ENCODE assay signal across 17 mouse cellular contexts in the genomic region with DNA sequence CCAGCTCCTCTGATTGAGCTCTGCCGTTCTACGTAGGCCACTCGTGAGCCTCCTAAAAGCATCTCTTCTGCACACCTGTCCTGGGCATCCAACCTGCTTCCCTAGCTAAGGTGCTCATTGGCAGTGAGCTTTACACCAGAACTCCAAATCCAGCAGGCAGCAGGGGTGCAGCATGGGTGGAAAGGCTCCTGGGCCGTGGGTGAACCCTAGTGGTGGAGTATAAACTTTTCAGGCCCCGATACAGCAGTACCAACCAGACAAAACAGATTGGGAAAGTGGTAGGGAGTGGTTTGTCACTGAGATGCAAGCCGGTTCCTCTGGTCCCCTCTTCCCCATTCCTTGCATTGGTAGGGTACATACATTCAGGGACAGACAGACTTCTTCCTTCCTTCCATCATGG.
DNase-seq lines count a peak whose midpoint lies in the region; ATAC-seq and TF ChIP-seq lines count a peak whose summit lies in the region.
"Had no signal": no experiment of that assay in that cellular context is flagged by ENCODE, and none has a peak within 500 bp of the region (broad histone marks: within the 10 kb centered on the region; RNA-seq: fewer than 3 reads in every experiment).

No protein-coding gene starts in this region.

- H3K27ac ChIP-seq in hindbrain, embryonic 14.5 days = peak overlapping the region; percentile 54
- no peak overlapping the region for H3K27ac ChIP-seq in hindbrain, embryonic 10.5 days
- no peak overlapping the region for H3K27ac ChIP-seq in lung, embryonic 14.5 days (ENCODE audit: low read depth)
- H3K27ac ChIP-seq in forebrain, embryonic 16.5 days (ENCODE audit: low read length) = peak overlapping the region; percentile 82
- H3K27ac ChIP-seq in neural tube, embryonic 14.5 days (ENCODE audit: low read depth, low read length) = peak overlapping the region; percentile 48; the same call in 1 of the 2 replicates
- H3K27ac ChIP-seq in heart, embryonic 10.5 days = no peak overlapping the region
- H3K27ac ChIP-seq: heart, embryonic 13.5 days; limb, embryonic 15.5 days; lung, embryonic 15.5 days had no signal

- TF ChIP-seq CTCF in lung, embryonic 14.5 days (IDR thresholded peaks at IDR 0.05; ENCODE audit: low read depth) = peak; percentile 17; the same call in 1 of the 2 replicates

- no peaks in the 10 kb centered on the region for H3K27me3 ChIP-seq in hindbrain, embryonic 14.5 days (ENCODE audit: control insufficient read depth, insufficient read depth, low read length)
- H3K27me3 ChIP-seq in hindbrain, embryonic 10.5 days (ENCODE audit: insufficient read depth, poor library complexity, severe bottlenecking) = peaks cover 14% of the 10 kb centered on the region
- peaks cover 3% of the 10 kb centered on the region; the same call in 1 of the 2 replicates for H3K27me3 ChIP-seq in lung, embryonic 14.5 days (ENCODE audit: insufficient read depth, low read length)
- no peaks in the 10 kb centered on the region for H3K27me3 ChIP-seq in forebrain, embryonic 16.5 days (replicated peaks; ENCODE audit: control insufficient read depth, insufficient read depth, low read length)
- no peaks in the 10 kb centered on the region for H3K27me3 ChIP-seq in neural tube, embryonic 14.5 days (ENCODE audit: control insufficient read depth, insufficient read depth, low read length)
- peaks cover 40% of the 10 kb centered on the region for H3K27me3 ChIP-seq in heart, embryonic 10.5 days (ENCODE audit: insufficient read depth, poor library complexity, severe bottlenecking)

- DNase-seq in hindbrain, embryonic 14.5 days (ENCODE audit: low spot score) = no peak
- DNase-seq in hindbrain, embryonic 10.5 days (ENCODE audit: low spot score) = no peak
- DNase-seq in lung, embryonic 14.5 days = no peak
- DNase-seq in lung, postnatal 36 days = no peak
- DNase-seq in heart, embryonic 10.5 days (ENCODE audit: low spot score) = no peak
- DNase-seq: adrenal gland, postnatal 10 days; B cell, adult 2 months; gastrocnemius, postnatal 36 days; heart, postnatal 36 days; kidney, postnatal 14 days; spleen, adult 18-20 months had no signal

- H3K4me3 ChIP-seq in hindbrain, embryonic 14.5 days (replicated peaks; ENCODE audit: low read length) = no peak overlapping the region
- no peak overlapping the region for H3K4me3 ChIP-seq in hindbrain, embryonic 10.5 days
- H3K4me3 ChIP-seq in lung, embryonic 14.5 days (ENCODE audit: low read depth, low read length) = no peak overlapping the region
- no peak overlapping the region for H3K4me3 ChIP-seq in forebrain, embryonic 16.5 days (replicated peaks; ENCODE audit: low read length)
- no peak overlapping the region for H3K4me3 ChIP-seq in neural tube, embryonic 14.5 days (ENCODE audit: low read depth, low read length)
- H3K4me3 ChIP-seq in heart, embryonic 10.5 days = no peak overlapping the region
- H3K4me3 ChIP-seq: heart, embryonic 13.5 days; limb, embryonic 15.5 days; lung, embryonic 15.5 days had no signal

- 0 out of 2 replicates have a peak, but pooled peaks have one; percentile 3 for ATAC-seq in hindbrain, embryonic 14.5 days (ENCODE audit: low FRiP score)
- no peak for ATAC-seq in lung, embryonic 14.5 days (ENCODE audit: insufficient read depth)
- ATAC-seq in forebrain, embryonic 16.5 days = peak; percentile 26
- ATAC-seq in neural tube, embryonic 14.5 days (ENCODE audit: low read depth) = no peak
- ATAC-seq: intestine, embryonic 16.5 days had no signal

- 77% methylated on average over 6 of the region's 6 CpGs for WGBS in hindbrain, embryonic 14.5 days
- 77% methylated on average over 6 of the region's 6 CpGs for WGBS in hindbrain, embryonic 10.5 days
- 73% methylated on average over 6 of the region's 6 CpGs for WGBS in lung, embryonic 14.5 days
- 67% methylated on average over 6 of the region's 6 CpGs for WGBS in forebrain, embryonic 16.5 days
- 82% methylated on average over 6 of the region's 6 CpGs for WGBS in neural tube, embryonic 14.5 days
- 69% methylated on average over 6 of the region's 6 CpGs for WGBS in heart, embryonic 10.5 days

- H3K36me3 ChIP-seq in hindbrain, embryonic 14.5 days (replicated peaks; ENCODE audit: control insufficient read depth, insufficient read depth) = no peaks in the 10 kb centered on the region
- no peaks in the 10 kb centered on the region for H3K36me3 ChIP-seq in hindbrain, embryonic 10.5 days
- no peaks in the 10 kb centered on the region for H3K36me3 ChIP-seq in lung, embryonic 14.5 days (ENCODE audit: insufficient read depth)
- no peaks in the 10 kb centered on the region for H3K36me3 ChIP-seq in forebrain, embryonic 16.5 days (ENCODE audit: control insufficient read depth, insufficient read depth)
- H3K36me3 ChIP-seq in neural tube, embryonic 14.5 days (ENCODE audit: control insufficient read depth, insufficient read depth, low read length) = no peaks in the 10 kb centered on the region
- no peaks in the 10 kb centered on the region for H3K36me3 ChIP-seq in heart, embryonic 10.5 days
- H3K36me3 ChIP-seq: heart, embryonic 13.5 days; limb, embryonic 15.5 days; lung, embryonic 15.5 days had no signal

- H3K4me1 ChIP-seq in hindbrain, embryonic 14.5 days (replicated peaks; ENCODE audit: control insufficient read depth, insufficient read depth, low read length) = peaks cover 15% of the 10 kb centered on the region
- H3K4me1 ChIP-seq in hindbrain, embryonic 10.5 days (replicated peaks) = peaks cover 20% of the 10 kb centered on the region
- peaks cover 16% of the 10 kb centered on the region; the same call in 1 of the 2 replicates for H3K4me1 ChIP-seq in lung, embryonic 14.5 days (ENCODE audit: insufficient read depth)
- H3K4me1 ChIP-seq in forebrain, embryonic 16.5 days (replicated peaks; ENCODE audit: control insufficient read depth, insufficient read depth, low read length) = peaks cover 21% of the 10 kb centered on the region
- H3K4me1 ChIP-seq in neural tube, embryonic 14.5 days (ENCODE audit: control insufficient read depth, insufficient read depth, low read length) = peaks cover 16% of the 10 kb centered on the region; the same call in 1 of the 2 replicates
- H3K4me1 ChIP-seq in heart, embryonic 10.5 days = peaks cover 8% of the 10 kb centered on the region

- no peak overlapping the region for H3K4me2 ChIP-seq in hindbrain, embryonic 14.5 days (replicated peaks)
- H3K4me2 ChIP-seq in lung, embryonic 14.5 days = no peak overlapping the region
- H3K4me2 ChIP-seq in forebrain, embryonic 16.5 days (ENCODE audit: low read length) = no peak overlapping the region
- no peak overlapping the region for H3K4me2 ChIP-seq in neural tube, embryonic 14.5 days (ENCODE audit: low read depth, low read length)
- H3K4me2 ChIP-seq: heart, embryonic 13.5 days; limb, embryonic 15.5 days; lung, embryonic 15.5 days had no signal

- H3K9ac ChIP-seq in hindbrain, embryonic 14.5 days = no peak overlapping the region
- no peak overlapping the region for H3K9ac ChIP-seq in lung, embryonic 14.5 days
- H3K9ac ChIP-seq in forebrain, embryonic 16.5 days (replicated peaks; ENCODE audit: low read depth, low read length) = no peak overlapping the region
- no peak overlapping the region for H3K9ac ChIP-seq in neural tube, embryonic 14.5 days (replicated peaks; ENCODE audit: low read depth, low read length)
- H3K9ac ChIP-seq: heart, embryonic 13.5 days; limb, embryonic 15.5 days; lung, embryonic 15.5 days had no signal

- H3K9me3 ChIP-seq in hindbrain, embryonic 14.5 days (ENCODE audit: control insufficient read depth, low read length) = no peaks in the 10 kb centered on the region
- H3K9me3 ChIP-seq in hindbrain, embryonic 10.5 days = no peaks in the 10 kb centered on the region
- no peaks in the 10 kb centered on the region for H3K9me3 ChIP-seq in lung, embryonic 14.5 days (ENCODE audit: low read depth, low read length)
- no peaks in the 10 kb centered on the region for H3K9me3 ChIP-seq in forebrain, embryonic 16.5 days (ENCODE audit: control insufficient read depth, low read length)
- H3K9me3 ChIP-seq in neural tube, embryonic 14.5 days (ENCODE audit: control insufficient read depth, low read length) = no peaks in the 10 kb centered on the region
- no peaks in the 10 kb centered on the region for H3K9me3 ChIP-seq in heart, embryonic 10.5 days
- H3K9me3 ChIP-seq: heart, embryonic 13.5 days; limb, embryonic 15.5 days; lung, embryonic 15.5 days had no signal

Comparison
In these comparisons a context has a peak if more than half of its experiments do, and no peak if none do; other contexts are left out.
1. H3K27ac ChIP-seq: peak in hindbrain, embryonic 14.5 days (single experiment), forebrain, embryonic 16.5 days (single experiment) and neural tube, embryonic 14.5 days (single experiment); none in hindbrain, embryonic 10.5 days (single experiment), lung, embryonic 14.5 days (single experiment) and heart, embryonic 10.5 days (single experiment).
2. ATAC-seq: peak in hindbrain, embryonic 14.5 days (single experiment) and forebrain, embryonic 16.5 days (single experiment); none in lung, embryonic 14.5 days (single experiment) and neural tube, embryonic 14.5 days (single experiment).